Mouse (Mus musculus): Measurements from ENCODE around the gene Usp49. TPM values are rescaled to one million over a fixed set of nuclear protein-coding genes. Genes with fewer than 3 reads are reported as not detected.

Usp49 gene
- polyA plus RNA-seq, 1 experiment from 2014 or later: 2.1 TPM

- Histone ChIP-seq H3K9me3 (replicated peaks; ENCODE audit: control insufficient read depth, low read length) (no peaks in the 10 kb centered on the region), H3K9ac (ENCODE audit: low read length) (no peak overlapping the region), H3K27ac (ENCODE audit: low read length) (no peak overlapping the region), H3K27me3 (ENCODE audit: control insufficient read depth, insufficient read depth, low read length) (no peaks in the 10 kb centered on the region), H3K4me3 (ENCODE audit: low read length) (no peak overlapping the region), H3K4me2 (ENCODE audit: low read depth, low read length) (no peak overlapping the region), H3K36me3 (ENCODE audit: control insufficient read depth, insufficient read depth) (no peaks in the 10 kb centered on the region), H3K4me1 (ENCODE audit: control insufficient read depth, insufficient read depth, low read length) (no peaks in the 10 kb centered on the region)
- no peak for ATAC-seq (replicated peaks; ENCODE audit: extremely low read depth, insufficient read depth, low FRiP score)
- 43% methylated on average over 3 of the region's 3 CpGs for WGBS
Measured at GRCm38 (mm10) chr17:47715037-47715436, 84.5 kb downstream of the Usp49 start.

DNA sequence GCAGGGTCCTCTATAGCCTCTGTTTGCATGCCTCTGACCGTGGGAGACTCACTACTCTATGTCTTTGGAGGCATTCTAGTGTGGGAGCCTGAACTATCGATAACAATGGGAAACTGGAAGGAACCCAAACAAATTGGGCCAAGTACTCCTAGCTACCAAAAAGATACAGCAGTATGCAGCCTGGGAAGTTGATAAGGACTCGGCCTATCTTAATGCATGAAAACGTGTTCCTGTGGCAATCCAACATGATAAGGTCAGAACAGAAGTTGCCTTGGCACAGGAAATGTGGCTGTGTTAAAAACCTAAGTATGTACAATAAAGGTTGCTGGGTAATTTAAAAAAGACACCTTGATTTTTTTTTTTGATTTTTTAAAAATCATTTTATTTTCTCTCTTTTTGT is 90.7 kb downstream of the Usp49 start:
- no peaks in the 10 kb centered on the region for H3K4me1 ChIP-seq (ENCODE audit: control insufficient read depth, insufficient read depth, low read length)
- 38% methylated on average over 4 of the region's 4 CpGs for whole genome bisulfite sequencing
- no peaks in the 10 kb centered on the region for H3K27me3 ChIP-seq (ENCODE audit: control insufficient read depth, insufficient read depth, low read length)
- no peak overlapping the region for H3K9ac ChIP-seq (ENCODE audit: low read length)
- H3K4me2 ChIP-seq (ENCODE audit: low read depth, low read length): no peak overlapping the region
- no peaks in the 10 kb centered on the region for H3K36me3 ChIP-seq (ENCODE audit: control insufficient read depth, insufficient read depth)
- peak; percentile 56 for ATAC-seq (replicated peaks; ENCODE audit: extremely low read depth, insufficient read depth, low FRiP score)
- H3K4me3 ChIP-seq (ENCODE audit: low read length): no peak overlapping the region
- no peak overlapping the region for H3K27ac ChIP-seq (ENCODE audit: low read length)
- H3K9me3 ChIP-seq (replicated peaks; ENCODE audit: control insufficient read depth, low read length): no peaks in the 10 kb centered on the region

DNA sequence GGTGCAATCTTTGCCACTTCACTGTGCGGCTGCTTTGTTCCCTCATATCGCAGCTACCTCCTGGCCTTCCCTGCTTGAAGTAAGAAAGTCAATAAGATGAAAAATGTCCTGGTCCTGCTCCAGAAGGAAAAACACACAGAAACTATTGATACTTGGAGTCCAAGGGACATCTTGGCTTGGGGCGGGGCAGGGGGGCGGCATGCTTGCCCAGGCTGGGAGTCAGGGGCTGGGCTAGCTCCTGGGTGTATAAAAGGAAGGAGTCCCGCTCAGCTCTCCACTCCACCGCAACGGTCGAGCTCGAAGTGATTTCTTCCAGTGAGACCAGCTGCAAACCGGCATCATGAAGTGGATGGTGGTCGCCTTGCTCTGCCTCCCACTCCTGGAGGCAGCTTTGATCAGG is 96.1 kb downstream of the Usp49 start, which contains the start of gene Pgc:
TSS of gene Pgc (plus strand) at position 277 of the 400 bp plus-strand sequence.
- H3K27ac ChIP-seq (ENCODE audit: low read length): no peak within 1 kb of the TSS
- H3K9ac ChIP-seq (ENCODE audit: low read length): no peak within 1 kb of the TSS
- no peaks in the 10 kb centered on the region for H3K9me3 ChIP-seq (replicated peaks; ENCODE audit: control insufficient read depth, low read length)
- no peaks in the 10 kb centered on the region for H3K4me1 ChIP-seq (ENCODE audit: control insufficient read depth, insufficient read depth, low read length)
- H3K36me3 ChIP-seq (ENCODE audit: control insufficient read depth, insufficient read depth): no peaks in the 10 kb centered on the region
- H3K4me3 ChIP-seq (ENCODE audit: low read length): no peak within 1 kb of the TSS
- WGBS: 77% methylated on average over 11 of the region's 11 CpGs
- ATAC-seq (replicated peaks; ENCODE audit: extremely low read depth, insufficient read depth, low FRiP score): no peak
- H3K27me3 ChIP-seq (ENCODE audit: control insufficient read depth, insufficient read depth, low read length): no peaks in the 10 kb centered on the region
- H3K4me2 ChIP-seq (ENCODE audit: low read depth, low read length): no peak within 1 kb of the TSS

- WGBS: 56% methylated on average over 24 of the region's 24 CpGs
- Histone ChIP-seq H3K27me3 (ENCODE audit: control insufficient read depth, insufficient read depth, low read length) (no peaks in the 10 kb centered on the region), H3K4me1 (ENCODE audit: control insufficient read depth, insufficient read depth, low read length) (no peaks in the 10 kb centered on the region), H3K27ac (ENCODE audit: low read length) (no peak overlapping the region), H3K4me2 (ENCODE audit: low read depth, low read length) (no peak overlapping the region), H3K36me3 (ENCODE audit: control insufficient read depth, insufficient read depth) (no peaks in the 10 kb centered on the region), H3K4me3 (ENCODE audit: low read length) (no peak overlapping the region), H3K9ac (ENCODE audit: low read length) (no peak overlapping the region), H3K9me3 (replicated peaks; ENCODE audit: control insufficient read depth, low read length) (no peaks in the 10 kb centered on the region)
- no peak for ATAC-seq (replicated peaks; ENCODE audit: extremely low read depth, insufficient read depth, low FRiP score)
Measured at GRCm38 (mm10) chr17:47730633-47731575, 100.4 kb downstream of the Usp49 start.

DNA sequence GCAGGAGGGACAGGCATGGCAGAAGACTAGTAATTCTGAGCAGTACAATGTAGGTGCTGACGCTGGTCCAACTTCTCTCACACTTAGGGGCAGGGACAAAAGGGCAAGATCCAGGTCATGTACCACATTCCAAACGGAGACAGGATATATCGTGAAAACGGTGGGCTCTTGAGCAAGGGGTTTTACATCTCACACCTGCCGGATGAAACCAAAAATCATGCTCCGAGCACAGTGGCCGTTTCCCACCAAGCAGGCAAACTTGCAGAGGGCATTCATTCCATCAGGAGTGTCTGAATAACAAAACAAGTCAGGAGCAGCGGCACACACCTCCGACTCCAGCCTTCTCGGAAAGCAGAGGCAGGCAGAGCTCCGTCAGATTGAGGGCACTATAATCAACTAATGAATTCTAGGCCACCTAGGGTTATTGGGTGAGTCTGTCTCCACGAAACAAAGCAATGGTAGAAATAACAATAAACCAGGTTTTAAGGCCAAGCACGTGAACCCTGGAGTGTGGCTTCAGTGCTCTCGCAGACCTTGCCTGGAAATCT is 105.1 kb downstream of the Usp49 start:
- no peak overlapping the region for H3K4me2 ChIP-seq (ENCODE audit: low read depth, low read length)
- WGBS: 71% methylated on average over 14 of the region's 14 CpGs
- no peaks in the 10 kb centered on the region for H3K9me3 ChIP-seq (replicated peaks; ENCODE audit: control insufficient read depth, low read length)
- H3K27ac ChIP-seq (ENCODE audit: low read length): no peak overlapping the region
- no peaks in the 10 kb centered on the region for H3K36me3 ChIP-seq (ENCODE audit: control insufficient read depth, insufficient read depth)
- no peak overlapping the region for H3K9ac ChIP-seq (ENCODE audit: low read length)
- ATAC-seq (replicated peaks; ENCODE audit: extremely low read depth, insufficient read depth, low FRiP score): no peak
- H3K4me1 ChIP-seq (ENCODE audit: control insufficient read depth, insufficient read depth, low read length): peaks cover 16% of the 10 kb centered on the region
- no peak overlapping the region for H3K4me3 ChIP-seq (ENCODE audit: low read length)
- no peaks in the 10 kb centered on the region for H3K27me3 ChIP-seq (ENCODE audit: control insufficient read depth, insufficient read depth, low read length)

Other genes with a start within 250 kb of the Usp49 start
- 0.95 and 1.2 TPM in 2 replicates for gene Guca1b, start 245.3 kb upstream of the Usp49 start, polyA plus RNA-seq (2015; fragmentation: Nextera tagmentation; extraction: Ambion mirVana)
- 1.2 and 2.1 TPM in 2 replicates for gene Guca1a, start 230.1 kb upstream of the Usp49 start, polyA plus RNA-seq (2015; fragmentation: Nextera tagmentation; extraction: Ambion mirVana)
- gene AI661453, start 194.1 kb upstream of the Usp49 start, polyA plus RNA-seq (2015; fragmentation: Nextera tagmentation; extraction: Ambion mirVana): 0.77 and 0.92 TPM in 2 replicates
- gene 1700001C19Rik, start 193.3 kb upstream of the Usp49 start, polyA plus RNA-seq (2015; fragmentation: Nextera tagmentation; extraction: Ambion mirVana): 0.57 and 0.64 TPM in 2 replicates
- gene Taf8, start 128.4 kb upstream of the Usp49 start, polyA plus RNA-seq (2015; fragmentation: Nextera tagmentation; extraction: Ambion mirVana): 20.3 and 20.8 TPM in 2 replicates
- gene Ccnd3, start 125.6 kb upstream of the Usp49 start, polyA plus RNA-seq (2015; fragmentation: Nextera tagmentation; extraction: Ambion mirVana): 412 and 420 TPM in 2 replicates
- 22.9 and 23.3 TPM in 2 replicates for gene Bysl, start 19.2 kb upstream of the Usp49 start, polyA plus RNA-seq (2015; fragmentation: Nextera tagmentation; extraction: Ambion mirVana)
- 30.5 and 34.9 TPM in 2 replicates for gene Med20, start 19.1 kb upstream of the Usp49 start, polyA plus RNA-seq (2015; fragmentation: Nextera tagmentation; extraction: Ambion mirVana)
- gene Gm20517, start 19.1 kb upstream of the Usp49 start, polyA plus RNA-seq (2015; fragmentation: Nextera tagmentation; extraction: Ambion mirVana): 0.82 and 1.0 TPM in 2 replicates
- gene Tomm6, start 57.7 kb downstream of the Usp49 start, polyA plus RNA-seq (2015; fragmentation: Nextera tagmentation; extraction: Ambion mirVana): 274 and 295 TPM in 2 replicates
- 3.9 and 5.1 TPM in 2 replicates for gene Frs3, start 58.3 kb downstream of the Usp49 start, polyA plus RNA-seq (2015; fragmentation: Nextera tagmentation; extraction: Ambion mirVana)
- gene Gm21981, start 63.8 kb downstream of the Usp49 start, polyA plus RNA-seq (2015; fragmentation: Nextera tagmentation; extraction: Ambion mirVana): 0.24 and 0.39 TPM in 2 replicates
- gene Prickle4, start 64.0 kb downstream of the Usp49 start, polyA plus RNA-seq (2015; fragmentation: Nextera tagmentation; extraction: Ambion mirVana): 0.72 and 0.84 TPM in 2 replicates
- 0.56 and 1.7 TPM in 2 replicates for gene Pgc, start 96.2 kb downstream of the Usp49 start, polyA plus RNA-seq (2015; fragmentation: Nextera tagmentation; extraction: Ambion mirVana)
- 25.7 and 28.9 TPM in 2 replicates for gene Tfeb, start 106.3 kb downstream of the Usp49 start, polyA plus RNA-seq (2015; fragmentation: Nextera tagmentation; extraction: Ambion mirVana)
- gene Mdfi, start 204.0 kb downstream of the Usp49 start, polyA plus RNA-seq (2015; fragmentation: Nextera tagmentation; extraction: Ambion mirVana): 9.7 and 10.7 TPM in 2 replicates